Mouse (Mus musculus) kidney, adult 9 months (tissue): ENCODE results near the gene Emp3.
"Not testable (repeated sequence)": the region's sequence is repeated elsewhere in the genome, so short reads cannot be mapped to it uniquely, and the experiment has no call there.

ENCODE experiments used
- DNase-seq: peaks from one replicate; pipeline ENCODE4 v3.0.0; 2022

Emp3 gene

DNA sequence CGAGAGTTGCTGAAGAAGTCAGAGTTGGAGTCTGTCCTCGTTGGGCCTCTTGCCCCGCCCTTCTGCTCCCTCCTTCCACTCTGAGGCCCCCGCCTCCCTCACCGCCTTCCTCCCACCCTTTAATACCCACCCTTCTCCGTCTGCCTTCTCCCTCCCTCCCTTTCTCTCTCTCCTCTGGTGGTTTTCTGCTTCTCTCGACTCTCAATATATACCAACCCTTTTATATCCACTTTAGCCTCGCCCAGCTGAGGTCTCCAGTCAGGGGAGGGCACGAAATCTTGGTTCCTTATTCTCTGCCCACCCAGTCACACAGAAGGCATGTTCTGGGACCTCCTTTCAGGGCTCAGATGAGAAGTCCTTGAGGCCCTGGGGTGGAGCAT, at the start of gene Emp3:
Gene Emp3, minus strand, starts transcription at position 163 of the 380 bp plus-strand sequence.
- peak; percentile 28 for DNase-seq

DNA sequence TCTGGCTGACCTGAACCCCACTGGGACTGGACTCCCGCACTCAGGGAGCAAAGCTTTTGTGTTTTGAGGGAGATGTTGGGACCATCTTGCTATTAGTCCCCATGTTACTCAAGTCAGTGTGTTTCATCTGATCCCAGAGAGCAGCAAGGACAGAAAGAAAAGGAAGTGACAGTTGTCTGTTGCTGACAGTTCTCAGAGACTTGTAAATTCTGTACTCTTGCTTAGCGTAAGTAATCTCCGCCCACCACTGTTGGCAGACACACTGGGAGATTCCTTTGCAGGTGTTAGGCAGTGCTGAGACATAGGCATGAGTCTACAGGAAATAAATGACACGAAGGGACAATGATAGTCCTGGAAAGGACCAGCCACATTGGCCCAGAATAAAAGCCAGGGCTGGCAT, 35.4 kb upstream of the Emp3 start:
- no peak for DNase-seq

DNA sequence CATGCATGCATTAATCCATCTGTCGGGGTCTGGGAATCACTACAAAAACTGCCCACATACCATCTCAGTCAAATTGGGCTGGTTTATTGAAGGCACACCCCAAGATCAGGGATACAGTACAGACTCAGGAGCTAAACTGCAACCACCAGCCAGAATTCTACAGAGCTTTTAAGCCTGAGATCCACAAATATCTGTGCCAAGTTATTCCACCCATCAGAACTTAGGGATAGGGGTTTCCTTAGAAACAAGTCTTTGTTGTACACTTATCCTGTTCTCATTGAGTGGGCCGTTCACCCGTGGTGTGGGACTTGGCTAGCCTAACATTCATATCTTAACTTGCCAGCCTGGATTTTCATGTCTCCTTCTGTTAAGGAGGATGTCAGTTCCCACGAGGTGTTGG, 27.9 kb upstream of the Emp3 start:
- DNase-seq, result no peak

DNA sequence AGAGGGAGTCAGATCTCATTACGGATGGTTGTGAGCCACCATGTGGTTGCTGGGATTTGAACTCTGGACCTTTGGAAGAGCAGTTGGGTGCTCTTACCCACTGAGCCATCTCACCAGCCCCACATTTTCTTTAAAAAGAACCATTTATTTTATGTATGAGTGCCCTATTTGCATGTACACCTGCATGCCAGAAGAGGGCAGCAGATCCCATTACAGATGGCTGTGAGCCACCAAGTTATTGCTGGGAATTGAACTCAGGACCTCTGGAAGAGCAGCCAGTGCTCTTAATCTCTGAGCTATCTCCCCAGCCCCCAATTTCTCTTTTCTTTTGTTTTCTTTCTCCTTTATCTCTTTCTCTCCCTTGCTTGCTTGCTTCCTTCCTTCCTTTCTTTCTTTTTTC, 22.1 kb upstream of the Emp3 start:
- not testable (repeated sequence) for DNase-seq

DNA sequence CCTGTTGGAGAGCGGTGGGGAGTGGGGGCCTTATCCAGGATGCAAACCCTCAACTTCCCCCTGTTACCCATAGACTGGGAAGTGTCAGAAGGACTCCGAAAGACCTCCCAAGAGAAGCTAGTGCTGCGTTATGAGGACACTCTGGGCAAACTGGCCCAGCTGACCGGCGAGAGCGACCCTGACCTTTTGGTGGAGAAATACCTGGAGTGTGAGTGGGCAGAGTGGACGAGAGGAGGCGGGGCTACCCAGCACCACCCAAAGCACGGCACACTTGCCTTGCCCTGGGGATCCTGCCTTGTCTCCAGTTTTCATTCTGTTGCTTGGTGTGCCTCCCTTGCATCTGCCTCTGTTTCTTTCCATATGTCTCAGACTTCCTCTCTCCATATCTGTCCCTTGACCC, 20.8 kb upstream of the Emp3 start:
- DNase-seq, result no peak

DNA sequence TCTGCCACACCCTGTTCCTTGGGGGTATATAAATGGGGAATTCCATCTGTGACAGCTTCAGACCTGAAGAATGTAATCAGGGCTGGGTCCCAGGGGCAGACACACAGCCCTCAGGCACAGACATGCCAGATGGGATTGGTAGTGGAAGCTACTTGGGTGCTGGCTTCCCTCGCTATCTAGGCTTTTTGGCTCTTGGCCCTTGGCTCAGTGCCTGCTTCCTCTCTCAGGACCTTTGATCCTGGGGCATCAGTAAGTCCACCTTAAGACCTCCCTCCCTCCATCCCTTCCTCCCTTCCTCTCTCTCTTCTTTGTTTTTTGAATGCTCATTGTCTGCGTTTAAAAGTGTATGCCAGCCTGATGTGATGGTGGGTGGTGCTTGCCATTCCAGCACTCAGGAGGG, 18.6 kb upstream of the Emp3 start:
- DNase-seq, result peak; percentile 63

DNA sequence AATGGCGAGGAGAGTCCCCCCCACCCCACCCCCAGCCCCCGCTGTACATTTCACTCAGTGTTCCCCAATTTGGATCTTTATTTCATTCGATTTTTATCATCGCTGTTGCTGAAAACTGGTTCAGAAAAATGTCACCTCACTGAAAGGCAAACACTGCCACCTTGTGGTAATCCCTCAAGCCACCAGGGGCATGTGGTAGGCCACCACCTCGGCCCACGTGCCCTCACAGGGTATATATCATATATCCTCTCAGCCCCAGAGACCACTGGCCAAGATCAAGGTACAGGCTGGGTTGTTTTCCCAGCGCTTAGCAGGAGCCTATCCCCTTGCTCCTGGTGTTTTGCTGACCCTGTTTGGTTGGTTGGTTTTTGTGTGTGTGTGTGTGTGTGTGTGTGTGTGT, 13.9 kb upstream of the Emp3 start:
- peak; percentile 69 for DNase-seq

DNA sequence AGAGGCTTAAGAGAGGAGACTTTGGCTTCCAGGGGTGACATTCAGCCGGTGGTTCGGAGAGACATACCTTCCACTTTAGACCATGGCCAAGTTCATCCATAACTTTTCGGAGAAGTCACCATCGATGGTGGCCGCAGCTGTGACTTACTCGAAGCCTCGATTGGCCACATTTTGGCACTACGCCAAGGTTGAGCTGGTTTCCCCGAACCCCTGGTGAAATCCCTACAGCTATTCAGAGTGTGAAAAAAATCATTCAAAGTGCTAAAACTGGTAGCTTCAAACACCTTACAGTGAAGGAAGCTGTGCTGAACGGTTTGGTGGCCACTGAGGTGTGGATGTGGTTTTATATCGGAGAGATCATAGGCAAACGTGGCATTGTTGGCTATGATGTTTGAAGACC, 12.6 kb upstream of the Emp3 start:
- DNase-seq, result not testable (repeated sequence)

DNA sequence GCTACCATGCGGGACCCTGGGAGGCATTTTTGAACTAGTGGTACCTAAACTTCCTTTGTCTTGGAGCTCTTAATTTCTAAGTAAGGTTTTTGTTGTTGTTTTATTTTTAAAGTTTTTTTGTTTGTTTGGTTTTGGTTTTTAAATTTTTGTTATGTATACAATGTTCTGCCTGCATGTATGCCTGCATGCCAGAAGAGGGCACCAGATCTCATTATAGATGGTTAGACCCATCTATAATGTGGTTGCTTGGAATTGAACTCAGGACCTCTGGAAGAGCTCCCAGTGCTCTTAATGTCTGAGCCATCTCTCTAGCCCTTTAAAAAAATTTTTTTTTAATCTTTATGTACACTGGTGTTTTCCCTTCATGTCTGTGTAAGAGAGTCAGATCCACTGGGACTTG, 8.5 kb upstream of the Emp3 start:
- DNase-seq, result no peak

DNA sequence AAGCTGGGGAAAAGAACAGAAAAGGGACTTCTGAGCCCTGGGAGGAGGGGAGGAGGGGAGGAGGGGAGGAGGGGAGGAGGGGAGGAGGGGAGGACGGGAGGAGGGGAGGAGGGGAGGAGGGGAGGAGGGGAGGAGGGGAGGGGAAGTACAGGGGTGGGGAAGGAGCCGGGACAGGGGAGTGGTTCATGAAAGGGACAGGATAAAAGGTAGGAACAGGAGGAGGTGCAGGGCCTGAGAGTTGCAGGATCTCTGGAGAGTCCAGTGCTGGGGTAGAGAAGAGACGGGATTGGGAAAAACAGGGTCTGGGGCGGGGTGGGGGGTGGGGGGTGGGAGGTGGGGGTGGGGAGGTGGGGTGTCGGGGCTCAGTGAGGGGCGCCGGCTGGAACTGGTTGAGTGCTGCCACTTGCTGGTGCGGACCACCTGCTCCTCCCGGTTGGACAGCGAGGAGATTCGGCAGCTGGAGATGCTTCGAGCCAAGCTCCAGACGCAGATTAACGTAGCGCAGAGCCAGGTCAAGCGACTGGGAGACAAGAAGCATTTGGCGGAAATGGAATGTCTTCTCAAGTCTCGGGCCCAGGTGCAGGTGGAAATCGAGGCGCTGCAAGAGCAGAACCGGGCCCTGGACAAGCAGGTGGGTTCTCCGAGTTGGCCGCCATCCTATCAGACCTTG, 7.6 kb upstream of the Emp3 start:
- no peak for DNase-seq

DNA sequence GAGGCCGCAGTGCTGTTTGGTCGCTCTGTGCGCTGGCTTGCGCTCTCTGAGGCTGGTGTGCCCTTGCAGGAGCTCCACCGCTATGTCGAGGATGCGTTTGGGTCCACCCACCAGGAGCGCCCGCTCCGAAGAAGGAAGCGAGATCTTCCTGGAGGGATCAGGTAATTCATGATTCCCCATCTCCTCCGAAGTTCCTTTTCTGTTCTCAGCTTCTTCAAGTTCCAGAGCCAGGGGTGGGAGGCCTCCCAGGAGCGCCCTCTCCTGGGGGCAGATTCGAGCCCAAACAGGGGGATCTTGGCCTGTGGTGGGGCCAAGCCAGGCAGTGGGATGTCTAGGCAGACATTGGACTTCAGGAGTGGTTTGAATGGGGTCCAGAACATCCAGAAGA, 3.2 kb upstream of the Emp3 start:
- DNase-seq, result no peak

DNA sequence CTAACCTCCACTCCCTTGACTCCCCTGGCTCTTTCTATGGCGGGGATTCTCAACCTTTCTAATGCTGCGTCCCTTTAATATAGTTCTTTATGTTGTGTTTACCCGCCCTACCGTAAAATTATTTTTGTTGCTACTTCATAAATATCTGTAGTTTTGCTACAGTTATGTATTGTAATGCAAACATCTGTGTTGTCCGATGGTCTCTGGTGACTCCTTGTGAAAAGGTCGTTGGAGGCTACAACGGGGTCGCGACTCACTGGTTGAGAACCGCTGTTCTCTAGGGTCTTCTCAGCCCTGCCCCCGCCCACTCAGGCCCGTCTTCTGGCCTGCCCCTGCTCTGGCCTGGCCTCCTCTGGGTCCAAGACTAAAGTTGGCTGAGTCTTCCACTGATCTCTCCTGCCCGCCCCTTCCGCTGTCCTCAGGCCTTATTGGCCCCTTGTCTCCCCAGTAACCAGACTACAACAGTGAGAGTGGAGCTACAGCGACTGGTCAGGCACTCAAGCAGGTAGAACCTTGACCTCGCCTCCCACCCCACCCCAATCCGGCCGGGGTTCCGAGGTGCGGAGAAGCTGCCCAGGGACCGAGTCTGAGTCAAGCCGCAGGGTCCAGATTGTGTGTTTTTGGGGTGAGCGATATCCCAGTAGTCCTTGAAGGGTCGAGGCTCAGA, 2.7 kb upstream of the Emp3 start, which contains the start of gene Ccdc114:
Gene Ccdc114, plus strand, starts transcription at position 311 of the 667 bp plus-strand sequence.
- peak; percentile 92 for DNase-seq

DNA sequence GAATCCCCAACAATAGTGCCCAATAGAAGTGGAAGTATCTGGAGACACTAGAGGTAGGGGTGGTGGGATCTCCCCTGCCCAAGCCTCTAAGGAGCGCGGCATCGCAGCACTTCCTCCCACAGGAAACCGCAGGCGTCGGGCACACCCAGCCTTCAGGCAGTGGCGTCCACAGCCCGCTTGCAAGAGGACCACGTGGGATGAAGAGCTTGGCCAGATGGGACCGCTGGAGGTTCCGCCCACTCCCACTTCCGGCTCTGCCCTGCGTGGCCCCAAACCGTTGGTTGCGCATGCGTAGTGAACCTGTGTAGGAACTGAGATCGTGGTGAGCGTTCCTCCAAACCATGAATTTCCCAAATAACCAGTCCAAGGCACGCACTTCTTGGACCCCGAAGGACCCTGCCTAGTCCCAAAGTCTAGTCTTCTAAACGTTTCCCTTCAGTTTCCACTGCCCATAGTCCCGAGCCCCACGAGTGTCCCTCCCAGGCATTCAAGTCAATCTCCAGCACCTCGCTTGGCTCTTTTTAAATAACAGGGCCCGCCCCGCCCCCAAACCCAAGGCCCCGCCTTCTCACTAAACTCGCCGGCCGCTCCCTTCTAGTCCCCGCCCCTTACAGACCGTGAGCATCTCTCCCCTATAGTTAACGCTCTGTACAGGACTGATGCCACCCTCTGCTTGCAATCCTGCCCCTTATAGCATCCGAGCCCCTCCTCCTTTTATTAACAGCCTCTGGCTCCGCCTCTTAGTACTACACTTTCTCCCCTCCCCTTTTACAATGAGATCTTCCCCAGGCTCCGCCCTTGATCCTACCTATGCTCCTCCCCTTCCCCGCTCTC, 1.9 kb upstream of the Emp3 start:
- peak; percentile 96 for DNase-seq

DNA sequence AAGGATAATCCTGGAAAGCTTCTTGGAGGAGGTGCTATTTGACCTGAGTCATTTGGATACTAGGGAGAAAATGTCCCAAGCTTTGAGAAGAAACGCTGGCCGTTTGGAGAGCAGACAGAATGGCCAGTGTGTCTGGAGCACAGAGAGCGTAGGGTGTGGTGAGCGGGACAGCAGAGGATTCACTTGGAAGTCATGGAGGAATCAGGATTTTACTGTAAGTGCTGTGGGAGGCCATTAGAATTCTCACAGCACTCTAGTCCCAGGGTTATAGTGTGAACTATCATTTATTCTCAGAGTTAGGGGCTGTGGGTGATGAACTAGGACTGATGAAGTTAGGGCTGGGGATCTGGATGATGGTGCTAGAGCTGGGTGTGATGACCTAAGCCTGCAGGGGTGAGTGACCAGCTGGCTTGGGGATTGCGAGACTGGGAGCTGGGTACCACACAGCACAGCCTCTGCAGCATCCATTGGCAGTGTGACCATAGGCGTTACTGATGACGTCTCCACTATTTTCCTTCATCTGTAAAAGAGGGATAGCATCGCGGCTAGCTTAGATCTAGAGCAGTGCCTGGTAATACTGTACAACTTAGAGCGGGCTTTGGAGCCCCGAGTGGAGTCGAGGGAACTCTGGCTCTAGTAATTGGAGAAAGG, 871 bp upstream of the Emp3 start:
- peak; percentile 20 for DNase-seq

DNA sequence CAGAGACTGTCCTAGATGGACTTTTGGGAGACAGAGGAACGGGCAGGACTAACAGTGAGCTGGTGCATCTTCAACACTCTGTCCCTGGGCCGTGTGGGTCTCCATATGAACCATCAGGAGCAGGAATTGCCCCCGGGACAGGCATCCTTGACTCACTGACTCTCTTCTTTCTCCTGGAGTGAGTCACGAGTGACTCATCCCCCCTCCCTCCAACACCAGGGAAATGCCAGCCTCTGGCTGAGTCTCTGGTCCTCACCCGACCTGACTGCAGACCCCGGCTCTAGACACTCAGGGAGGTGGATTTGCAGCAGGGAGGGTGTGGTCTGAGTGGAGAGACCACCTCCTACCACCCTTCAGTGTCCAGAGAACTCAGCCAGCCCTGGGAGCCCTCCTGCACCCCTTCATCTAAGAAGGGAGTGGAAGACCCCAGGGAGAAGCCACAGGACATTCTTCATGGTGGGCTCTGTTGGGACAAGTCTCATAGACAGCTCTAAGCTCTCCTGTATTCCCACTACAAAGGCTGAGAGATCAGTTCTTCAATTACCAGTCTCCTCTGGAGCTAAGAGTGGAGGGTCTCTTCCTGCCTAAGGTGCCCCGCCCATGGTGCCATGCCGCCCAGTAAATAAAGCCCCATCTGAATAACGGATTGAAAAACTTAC, 492 bp downstream of the Emp3 start:
- DNase-seq, result no peak

DNA sequence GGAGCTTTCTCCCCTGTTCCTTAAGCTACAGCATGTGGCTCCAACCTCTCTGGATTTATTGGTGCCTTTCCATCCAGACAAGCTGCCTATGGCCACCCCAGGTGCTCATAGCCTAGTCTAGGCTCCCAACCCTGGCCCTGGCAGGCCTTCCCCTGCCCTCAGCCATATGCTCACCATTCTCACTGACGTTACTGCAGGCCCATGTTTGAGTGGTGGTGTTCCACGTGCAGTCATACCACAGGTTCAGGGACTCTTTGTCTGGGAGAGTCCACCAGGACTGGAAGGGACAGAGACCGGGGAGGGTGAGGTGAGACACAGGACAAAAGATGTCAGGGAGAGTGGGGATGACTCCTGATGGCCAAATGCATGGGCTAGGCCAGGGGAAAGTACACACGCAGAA, 1.4 kb downstream of the Emp3 start:
- DNase-seq, result no peak

DNA sequence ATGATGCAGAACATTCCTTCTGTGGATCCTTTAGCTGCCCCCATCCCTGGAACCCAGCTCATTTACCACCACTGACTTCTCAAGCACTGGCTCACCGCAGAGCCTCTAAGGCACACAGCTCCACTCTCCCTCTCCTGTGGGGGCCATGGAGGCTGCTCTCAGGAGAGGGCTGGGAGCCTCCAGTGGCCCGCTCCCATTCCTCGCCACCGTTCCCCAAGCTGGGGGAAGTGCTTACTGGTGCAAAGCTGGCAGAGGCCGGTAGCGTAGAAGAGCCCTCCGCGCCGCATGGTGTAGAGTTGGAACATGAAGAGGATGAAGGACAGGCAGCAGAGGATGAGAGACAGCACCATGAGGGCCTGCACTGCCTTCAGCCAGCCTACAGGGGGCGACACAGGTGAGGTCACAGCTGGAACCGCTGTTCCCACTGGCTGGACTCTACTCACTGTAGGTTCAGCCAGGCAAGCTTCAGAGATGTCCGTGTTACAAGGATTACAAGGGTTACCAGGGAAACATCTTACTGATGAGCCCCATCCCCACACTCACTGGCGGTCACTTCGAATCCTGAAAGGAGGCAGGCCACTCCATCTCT, 2.0 kb downstream of the Emp3 start:
- DNase-seq, result peak; percentile 21

DNA sequence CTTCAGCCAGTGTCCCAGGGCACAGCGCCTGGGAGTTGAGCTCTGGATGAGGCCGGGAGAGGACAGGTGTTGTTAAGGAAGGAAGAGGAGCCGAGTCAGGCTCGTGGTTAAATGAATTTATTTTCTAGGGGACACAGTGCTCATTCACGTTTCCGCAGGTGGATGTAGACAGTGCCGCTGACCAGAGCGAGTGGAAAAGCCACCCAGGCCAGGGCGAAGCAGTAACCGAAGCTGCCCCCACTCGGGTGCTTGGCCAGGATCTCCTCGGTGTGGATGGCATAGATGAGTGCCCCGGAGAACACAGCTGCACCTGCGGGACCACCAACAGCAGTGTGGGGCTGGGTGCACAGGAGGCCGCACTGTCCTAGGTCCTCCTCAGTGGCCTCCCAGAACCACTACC, 3.3 kb downstream of the Emp3 start:
- DNase-seq, result no peak

DNA sequence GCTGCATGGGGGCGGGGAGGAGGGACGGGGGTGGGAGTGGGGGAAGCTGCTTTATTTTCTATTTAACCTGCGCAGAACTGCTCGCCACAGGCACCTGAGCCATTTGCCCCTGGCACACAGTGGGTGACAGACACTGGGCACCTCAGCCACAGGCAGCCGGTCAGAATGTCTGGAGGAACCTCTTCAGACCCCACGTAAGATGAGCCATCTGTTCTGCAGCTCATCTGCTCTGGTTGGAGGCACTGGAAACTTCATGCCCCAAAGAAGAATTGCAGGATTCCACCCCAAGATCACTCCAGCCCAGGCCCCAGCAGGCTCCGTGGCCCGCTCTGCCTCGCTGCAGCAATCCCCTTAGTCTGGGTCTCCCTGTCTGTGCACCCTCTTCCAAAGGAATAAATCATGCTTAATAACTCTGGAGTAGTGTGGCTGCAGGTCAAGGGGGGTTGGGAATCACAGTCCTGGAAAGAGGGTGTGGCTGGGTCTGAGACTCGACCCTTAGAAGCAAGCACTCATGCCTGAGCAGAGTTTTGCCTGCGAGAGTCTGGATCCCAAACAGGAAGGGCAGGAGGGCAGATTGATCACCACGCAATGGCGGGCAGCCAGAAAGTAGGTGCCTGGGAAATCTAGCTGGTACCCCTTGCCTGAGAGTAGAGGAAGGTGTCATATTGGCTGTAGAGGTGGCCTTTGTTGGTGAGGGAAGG, 4.0 kb downstream of the Emp3 start:
- peak; percentile 21 for DNase-seq

DNA sequence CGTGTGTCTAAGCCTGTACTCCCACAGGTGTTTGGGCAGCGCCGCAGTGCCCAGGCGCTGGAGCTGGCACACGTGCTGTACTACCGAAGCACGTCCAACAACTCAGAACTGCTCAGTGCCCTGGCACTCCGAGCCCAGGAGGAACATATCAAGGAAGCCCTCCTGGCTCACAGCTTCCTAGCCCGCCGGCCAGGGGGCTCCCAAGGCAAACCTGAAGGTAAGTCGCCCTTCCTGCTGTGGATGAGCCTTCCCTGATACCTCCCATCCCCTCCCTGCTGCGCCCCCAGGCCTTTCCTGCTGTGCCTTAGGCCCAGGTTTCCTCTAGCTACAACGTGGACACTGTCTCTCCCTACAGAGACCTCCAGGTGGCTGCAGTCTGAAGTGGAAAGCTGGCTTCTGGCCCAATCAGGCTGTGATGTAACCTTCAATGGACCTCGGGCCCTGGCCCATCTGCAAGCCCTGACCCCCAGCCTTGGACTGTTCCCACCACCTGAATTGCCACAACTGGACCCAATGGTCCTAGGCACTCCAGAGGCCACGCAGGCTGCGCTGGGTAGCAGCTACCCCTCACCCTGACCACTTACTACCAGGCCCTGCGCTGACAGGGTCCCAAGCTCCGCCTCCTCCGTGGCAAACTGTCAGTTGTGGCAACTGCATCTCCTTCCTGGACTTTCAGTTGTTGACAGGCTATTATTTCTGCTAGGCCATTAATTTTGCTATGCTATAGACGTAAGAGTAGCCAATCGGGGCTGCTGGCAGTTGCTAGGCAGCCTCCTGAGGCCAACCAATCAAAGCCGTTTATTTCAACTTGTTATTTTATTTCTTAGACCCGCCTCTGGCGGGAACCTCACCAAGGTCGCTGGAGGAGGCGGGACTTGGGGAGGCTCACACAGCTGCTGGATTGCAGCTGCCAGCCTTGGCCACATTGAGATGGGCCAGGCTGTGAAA, 4.9 kb downstream of the Emp3 start:
- DNase-seq, result peak; percentile 75

DNA sequence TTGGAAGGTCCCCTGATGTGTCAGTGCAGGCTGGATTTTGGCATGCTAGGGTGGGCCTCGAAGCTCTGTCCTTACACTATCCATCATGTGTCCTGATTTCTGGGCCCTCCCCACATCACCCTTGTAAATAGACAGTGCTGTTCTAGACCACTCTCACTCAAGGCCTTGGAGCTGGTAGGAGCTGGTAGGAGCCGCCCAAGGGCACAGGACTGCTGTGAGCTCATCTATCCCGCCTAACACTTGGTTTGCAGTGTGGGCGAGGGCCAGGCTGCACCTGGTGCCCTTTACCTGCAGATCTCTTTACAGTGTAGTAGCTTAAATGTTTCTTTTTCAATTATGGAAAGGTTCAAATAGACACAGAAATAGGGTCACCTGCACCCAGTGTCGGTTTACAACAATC, 6.2 kb downstream of the Emp3 start:
- no peak for DNase-seq
